ENCODE assay signal across 14 mouse cellular contexts in the genomic region with DNA sequence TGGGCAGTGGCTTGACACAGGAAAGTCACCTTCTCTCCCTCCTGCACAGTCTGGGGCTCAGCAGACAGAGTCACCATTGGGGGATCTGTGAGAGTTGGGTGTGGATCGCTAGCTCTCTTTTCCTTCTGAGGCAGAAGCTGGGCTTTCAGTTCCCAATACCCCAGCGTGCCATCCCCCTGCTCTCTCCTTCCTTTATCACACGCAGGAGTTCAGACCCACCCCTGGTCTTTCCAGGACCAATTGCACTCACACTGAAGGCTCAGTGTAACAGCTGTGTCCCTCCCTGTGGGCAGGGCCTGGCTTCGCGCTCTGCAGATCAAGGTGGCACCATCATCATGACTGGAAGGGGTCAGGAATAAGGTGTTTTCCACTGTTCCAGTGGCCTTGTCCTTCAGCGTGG. TPM values are rescaled to one million over a fixed set of nuclear protein-coding genes. Genes with fewer than 3 reads are reported as not detected.
A peak's percentile ranks its signal among the peaks of the same experiment; 100 is the strongest.
DNase-seq lines count a peak whose midpoint lies in the region; ATAC-seq and TF ChIP-seq lines count a peak whose summit lies in the region.
"Had no signal": no experiment of that assay in that cellular context is flagged by ENCODE, and none has a peak within 500 bp of the region (broad histone marks: within the 10 kb centered on the region; RNA-seq: fewer than 3 reads in every experiment).

No protein-coding gene starts in this region.

- no peak for DNase-seq in kidney, postnatal 36 days
- DNase-seq in ES-CJ7 (ENCODE audit: low read depth, low spot score): peak; percentile 54
- no peak for DNase-seq in hindbrain, postnatal 0 days (ENCODE audit: low spot score)
- DNase-seq in thymus, adult 2 months: no peak
- DNase-seq in urinary bladder, postnatal 36 days (ENCODE audit: low spot score in 2 of 2): no peak
- DNase-seq: right cerebral cortex, adult 18-20 months had no signal

- no peak for TF ChIP-seq CTCF in hindbrain, postnatal 0 days (IDR thresholded peaks at IDR 0.05; ENCODE audit: low read depth)
- no peak for TF ChIP-seq CTCF in thymus, adult 2 months (IDR thresholded peaks at IDR 0.05; ENCODE audit: borderline replicate concordance, control insufficient read depth, extremely low read depth, insufficient read depth, low read length, poor library complexity)

- 0 out of 2 replicates have a peak overlapping the region, but pooled peaks have one; percentile 15 for H3K4me2 ChIP-seq in kidney, embryonic 14.5 days (replicated peaks; ENCODE audit: low read depth, low read length)
- peak overlapping the region; percentile 49 for H3K4me2 ChIP-seq in hindbrain, postnatal 0 days (ENCODE audit: low read depth, low read length)
- H3K4me2 ChIP-seq in neural tube, embryonic 13.5 days: peak overlapping the region; percentile 36

- peaks cover 7% of the 10 kb centered on the region; the same call in 1 of the 2 replicates for H3K4me1 ChIP-seq in kidney, embryonic 14.5 days (ENCODE audit: control insufficient read depth, insufficient read depth, low read length)
- peaks cover 17% of the 10 kb centered on the region for H3K4me1 ChIP-seq in hindbrain, postnatal 0 days (ENCODE audit: insufficient read depth, low read length)
- H3K4me1 ChIP-seq in neural tube, embryonic 13.5 days (replicated peaks): peaks cover 41% of the 10 kb centered on the region
- H3K4me1 ChIP-seq in thymus, adult 2 months (replicated peaks; ENCODE audit: control insufficient read depth, insufficient read depth, low read length): peaks cover 6% of the 10 kb centered on the region

- no peak for ATAC-seq in kidney, embryonic 14.5 days (ENCODE audit: low FRiP score, low TSS enrichment)
- ATAC-seq in hindbrain, postnatal 0 days: no peak
- ATAC-seq in neural tube, embryonic 13.5 days (ENCODE audit: low read depth): no peak
- no peak for ATAC-seq in frontal cortex, adult (ENCODE audit: low TSS enrichment)

- TF ChIP-seq POLR2A in thymus, adult 2 months (IDR thresholded peaks at IDR 0.05; ENCODE audit: control insufficient read depth, extremely low read depth, insufficient read depth, low read length, poor library complexity): no peak

- 2% methylated on average over 6 of the region's 6 CpGs for WGBS in kidney, embryonic 14.5 days
- WGBS in hindbrain, postnatal 0 days: 17% methylated on average over 6 of the region's 6 CpGs
- 10% methylated on average over 6 of the region's 6 CpGs for WGBS in neural tube, embryonic 13.5 days
- 16% methylated on average over 6 of the region's 6 CpGs for WGBS in thymus, adult 2 months

- H3K4me3 ChIP-seq in kidney, embryonic 14.5 days (ENCODE audit: low read length): 0 out of 2 replicates have a peak overlapping the region, but pooled peaks have one; percentile 10
- H3K4me3 ChIP-seq in hindbrain, postnatal 0 days (ENCODE audit: low read length): peak overlapping the region; percentile 18; the same call in 1 of the 2 replicates
- H3K4me3 ChIP-seq in neural tube, embryonic 13.5 days: peak overlapping the region; percentile 17; the same call in 1 of the 2 replicates
- H3K4me3 ChIP-seq in thymus, adult 2 months (ENCODE audit: control insufficient read depth, insufficient read depth, low read length): no peak overlapping the region
- H3K4me3 ChIP-seq: layer of hippocampus, adult 2 months had no signal

- no peak overlapping the region for H3K9ac ChIP-seq in kidney, embryonic 14.5 days (ENCODE audit: low read depth, low read length)
- H3K9ac ChIP-seq in hindbrain, postnatal 0 days (replicated peaks; ENCODE audit: low read length): no peak overlapping the region
- H3K9ac ChIP-seq in neural tube, embryonic 13.5 days: no peak overlapping the region
- H3K9ac ChIP-seq: embryonic facial prominence, embryonic 15.5 days; liver, embryonic 14.5 days had no signal

- no peak overlapping the region for H3K27ac ChIP-seq in kidney, embryonic 14.5 days (ENCODE audit: low read depth, low read length)
- H3K27ac ChIP-seq in hindbrain, postnatal 0 days: no peak overlapping the region
- H3K27ac ChIP-seq in neural tube, embryonic 13.5 days (replicated peaks): no peak overlapping the region
- no peak overlapping the region for H3K27ac ChIP-seq in thymus, adult 2 months (ENCODE audit: control insufficient read depth, insufficient read depth, low read length)
- H3K27ac ChIP-seq: embryonic facial prominence, embryonic 15.5 days; layer of hippocampus, adult 2 months; liver, embryonic 14.5 days had no signal

- H3K9me3 ChIP-seq in kidney, embryonic 14.5 days (ENCODE audit: control insufficient read depth, low read length): no peaks in the 10 kb centered on the region
- no peaks in the 10 kb centered on the region for H3K9me3 ChIP-seq in hindbrain, postnatal 0 days (ENCODE audit: low read length)
- H3K9me3 ChIP-seq in neural tube, embryonic 13.5 days: no peaks in the 10 kb centered on the region
- H3K9me3 ChIP-seq: embryonic facial prominence, embryonic 15.5 days had no signal

- peaks cover 74% of the 10 kb centered on the region for H3K27me3 ChIP-seq in kidney, embryonic 14.5 days (ENCODE audit: control insufficient read depth, insufficient read depth, low read length)
- peaks cover 42% of the 10 kb centered on the region for H3K27me3 ChIP-seq in hindbrain, postnatal 0 days (ENCODE audit: insufficient read depth, low read length)
- peaks cover 77% of the 10 kb centered on the region for H3K27me3 ChIP-seq in neural tube, embryonic 13.5 days
- peaks cover 20% of the 10 kb centered on the region for H3K27me3 ChIP-seq in thymus, adult 2 months (ENCODE audit: control insufficient read depth, insufficient read depth, low read length)

- H3K36me3 ChIP-seq in kidney, embryonic 14.5 days (ENCODE audit: control insufficient read depth, insufficient read depth, low read length): no peaks in the 10 kb centered on the region
- no peaks in the 10 kb centered on the region for H3K36me3 ChIP-seq in hindbrain, postnatal 0 days (ENCODE audit: insufficient read depth, low read length)
- H3K36me3 ChIP-seq in neural tube, embryonic 13.5 days: no peaks in the 10 kb centered on the region
- no peaks in the 10 kb centered on the region for H3K36me3 ChIP-seq in thymus, adult 2 months (ENCODE audit: control insufficient read depth, insufficient read depth, low read length)
- H3K36me3 ChIP-seq: embryonic facial prominence, embryonic 15.5 days had no signal

RNA-seq across cellular contexts. Expression of gene Kirrel2, which starts 3.2 kb away (rescaled TPM):
- polyA plus RNA-seq in kidney, embryonic 14.5 days (2014; fragmentation: Nextera tagmentation; extraction: Ambion mirVana): 0.20 and 0.54 TPM in 2 replicates
- 10.7 and 14.7 TPM in 2 replicates for total RNA-seq in hindbrain, postnatal 0 days (2014; rRNA removed)
- 4.4 and 5.8 TPM in 2 replicates for polyA plus RNA-seq in hindbrain, postnatal 0 days (2015; fragmentation: Nextera tagmentation; extraction: Ambion mirVana)
- 3.3 and 3.9 TPM in 2 replicates for polyA plus RNA-seq in neural tube, embryonic 13.5 days (2015; fragmentation: Nextera tagmentation; extraction: Ambion mirVana)
- 0.05 and 0.15 TPM in 2 replicates for polyA plus RNA-seq in thymus, adult 2 months (2012; rRNA removed)
- total RNA-seq: gastrocnemius, adult 18-20 months had no signal

RNA-seq across cellular contexts. Expression of gene Nphs1, which starts 3.9 kb away (rescaled TPM):
- 2.7 and 3.0 TPM in 2 replicates for polyA plus RNA-seq in kidney, embryonic 14.5 days (2014; fragmentation: Nextera tagmentation; extraction: Ambion mirVana)
- total RNA-seq in hindbrain, postnatal 0 days (2014; rRNA removed): 2.3 and 2.4 TPM in 2 replicates
- 0.50 and 1.0 TPM in 2 replicates for polyA plus RNA-seq in hindbrain, postnatal 0 days (2015; fragmentation: Nextera tagmentation; extraction: Ambion mirVana)
- polyA plus RNA-seq in neural tube, embryonic 13.5 days (2015; fragmentation: Nextera tagmentation; extraction: Ambion mirVana): 0.77 and 1.0 TPM in 2 replicates
- polyA plus RNA-seq in thymus, adult 2 months (2012; rRNA removed): 0.19 and 0.38 TPM in 2 replicates
- total RNA-seq: gastrocnemius, adult 18-20 months had no signal
- polyA plus RNA-seq: heart, postnatal 0 days had no signal

RNA-seq across cellular contexts. Expression of gene Aplp1, which starts 8.9 kb away (rescaled TPM):
- polyA plus RNA-seq in kidney, embryonic 14.5 days (2014; fragmentation: Nextera tagmentation; extraction: Ambion mirVana): 16.7 and 19.0 TPM in 2 replicates
- 840 and 852 TPM in 2 replicates for total RNA-seq in hindbrain, postnatal 0 days (2014; rRNA removed)
- 617 and 682 TPM in 2 replicates for polyA plus RNA-seq in hindbrain, postnatal 0 days (2015; fragmentation: Nextera tagmentation; extraction: Ambion mirVana)
- 528 and 571 TPM in 2 replicates for polyA plus RNA-seq in neural tube, embryonic 13.5 days (2015; fragmentation: Nextera tagmentation; extraction: Ambion mirVana)
- polyA plus RNA-seq in thymus, adult 2 months (2012; rRNA removed): 5.9 and 6.0 TPM in 2 replicates

RNA-seq across cellular contexts. Expression of gene Nfkbid, which starts 32.7 kb away (rescaled TPM):
- polyA plus RNA-seq in kidney, embryonic 14.5 days (2014; fragmentation: Nextera tagmentation; extraction: Ambion mirVana): 1.1 and 1.9 TPM in 2 replicates
- 1.9 and 3.7 TPM in 2 replicates for total RNA-seq in hindbrain, postnatal 0 days (2014; rRNA removed)
- 2.1 TPM in 2 replicates for polyA plus RNA-seq in hindbrain, postnatal 0 days (2015; fragmentation: Nextera tagmentation; extraction: Ambion mirVana)
- 1.9 and 2.8 TPM in 2 replicates for polyA plus RNA-seq in neural tube, embryonic 13.5 days (2015; fragmentation: Nextera tagmentation; extraction: Ambion mirVana)
- polyA plus RNA-seq in thymus, adult 2 months (2012; rRNA removed): 72.8 and 77.4 TPM in 2 replicates

RNA-seq across cellular contexts. Expression of gene Hcst, which starts 34.6 kb away (rescaled TPM):
- 0.57 and 1.0 TPM in 2 replicates for polyA plus RNA-seq in kidney, embryonic 14.5 days (2014; fragmentation: Nextera tagmentation; extraction: Ambion mirVana)
- not detected in 2 replicates for total RNA-seq in hindbrain, postnatal 0 days (2014; rRNA removed)
- polyA plus RNA-seq in hindbrain, postnatal 0 days (2015; fragmentation: Nextera tagmentation; extraction: Ambion mirVana): 0.84 and 1.0 TPM in 2 replicates
- polyA plus RNA-seq in neural tube, embryonic 13.5 days (2015; fragmentation: Nextera tagmentation; extraction: Ambion mirVana): 1.0 TPM in 1 of 2 replicates, not detected in the other
- 212 and 279 TPM in 2 replicates for polyA plus RNA-seq in thymus, adult 2 months (2012; rRNA removed)
- total RNA-seq: gastrocnemius, adult 18-20 months had no signal

Comparison
In these comparisons a context has a peak if more than half of its experiments do, and no peak if none do; other contexts are left out.
1. RNA of gene Aplp1, which starts 8.9 kb away (polyA plus RNA-seq): 617 to 682 TPM in hindbrain, postnatal 0 days and 528 to 571 TPM in neural tube, embryonic 13.5 days; 16.7 to 19.0 TPM in kidney, embryonic 14.5 days and 5.9 to 6.0 TPM in thymus, adult 2 months; every median in the first group is over 10 times any median in the second.
2. Peak in every context shown above with its lines, with median percentiles within 50 percentile points of each other: H3K4me2 ChIP-seq.